Mouse (Mus musculus) embryo, embryonic 11.5 days (tissue): ENCODE results near the gene Slc18a2.

ENCODE experiments used
- DNase-seq: peaks from one replicate; pipeline ENCODE4 v3.0.0-alpha.2; 2012; ENCODE audit warnings: low read depth, low spot score

Slc18a2 gene

GRCm38 (mm10) chr19:59276354-59276753 is 15.7 kb downstream of the Slc18a2 start:
- DNase-seq = no peak

DNA sequence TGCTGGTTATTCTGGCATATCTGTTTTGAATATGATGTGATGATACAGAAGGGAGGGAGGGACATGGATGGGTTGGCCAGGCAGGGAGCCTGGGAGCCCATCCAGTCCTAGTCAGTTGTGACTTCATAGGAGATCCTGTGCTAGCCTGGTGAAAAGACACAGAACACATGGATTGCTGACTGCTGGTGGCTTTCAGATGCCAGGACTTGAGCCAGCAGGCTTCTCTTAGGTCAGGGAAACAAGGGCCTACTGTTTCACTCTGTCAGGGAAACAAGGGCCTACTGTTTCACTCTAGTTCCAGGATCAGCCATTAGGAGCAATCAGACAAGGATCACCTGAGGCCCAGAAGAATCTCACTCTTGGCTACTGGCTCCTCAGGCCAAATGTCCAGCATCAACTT is 20.1 kb downstream of the Slc18a2 start:
- DNase-seq = no peak

- DNase-seq = no peak
These were observed 21.3 kb downstream of the Slc18a2 start for GRCm38 (mm10) chr19:59282001-59282400.

- no peak for DNase-seq
These were observed 28.3 kb downstream of the Slc18a2 start for GRCm38 (mm10) chr19:59289042-59289441.

- no peak for DNase-seq
These were observed 29.1 kb downstream of the Slc18a2 start for GRCm38 (mm10) chr19:59289811-59290210.

- DNase-seq = no peak
These were observed 31.6 kb downstream of the Slc18a2 start for GRCm38 (mm10) chr19:59292183-59292839.

- no peak for DNase-seq
These were observed 54.6 kb downstream of the Slc18a2 start for GRCm38 (mm10) chr19:59315308-59315707.

DNA sequence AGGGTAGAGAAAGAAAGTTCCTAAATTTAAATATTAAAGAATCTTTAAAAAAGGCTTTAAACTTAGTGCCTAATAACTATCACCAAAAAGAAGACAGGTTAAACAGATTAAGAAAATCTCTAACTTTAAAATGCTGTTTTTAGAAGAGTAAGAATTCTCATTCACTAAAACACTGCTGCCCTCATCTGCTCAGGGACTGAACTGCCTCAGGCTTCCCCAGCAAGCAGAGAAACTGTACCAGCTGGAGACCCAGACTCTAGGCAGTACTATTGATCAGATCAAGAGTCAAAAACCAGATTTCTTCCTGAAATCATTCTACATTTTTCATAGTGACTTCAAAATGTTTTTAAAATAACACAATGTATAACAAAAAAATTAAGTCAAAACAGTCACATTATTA is 55.9 kb downstream of the Slc18a2 start:
- peak; percentile 2 for DNase-seq

DNA sequence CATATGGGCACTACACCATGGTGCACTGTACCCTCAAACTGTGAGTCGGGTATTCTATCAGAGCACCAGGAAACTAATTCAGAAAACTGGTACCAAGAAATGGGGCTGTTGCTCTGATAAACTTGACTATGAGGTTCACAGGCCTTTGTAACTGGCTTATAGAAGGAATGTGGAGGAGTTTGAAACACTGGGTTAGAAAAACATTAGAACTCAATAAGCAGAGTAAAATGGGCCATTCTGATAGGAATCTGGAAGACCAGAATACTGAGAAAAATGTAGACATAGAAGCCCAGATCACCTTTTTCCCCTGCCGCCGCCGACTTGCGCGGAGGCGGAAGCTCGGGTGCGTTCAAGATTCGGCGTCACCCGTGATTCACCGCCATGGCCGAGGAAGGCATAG is 61.3 kb downstream of the Slc18a2 start, which contains the start of gene Rps12-ps3:
Gene Rps12-ps3 (plus strand): TSS at position 301 of the 400 bp plus-strand sequence.
- DNase-seq = no peak

DNA sequence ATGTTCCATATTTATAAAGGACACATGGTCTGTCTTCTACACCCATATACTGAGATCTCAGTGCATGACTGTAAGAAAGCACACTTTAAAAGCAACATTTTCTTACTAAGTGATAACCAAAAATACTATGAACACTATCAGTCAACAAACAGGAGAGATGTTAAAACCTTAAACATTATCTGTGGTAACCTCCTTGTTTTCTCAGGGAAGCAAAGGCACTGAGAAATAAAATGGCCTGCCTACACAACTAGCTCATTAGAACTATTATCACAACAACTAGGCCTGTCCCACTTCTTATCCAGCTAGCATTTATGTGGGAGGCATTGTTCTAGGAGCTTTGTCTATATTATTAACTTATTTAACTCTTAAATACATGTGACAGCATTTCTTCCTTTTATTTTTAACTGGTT is 70.1 kb downstream of the Slc18a2 start:
- DNase-seq = no peak

- DNase-seq = no peak
These were observed 76.0 kb downstream of the Slc18a2 start for GRCm38 (mm10) chr19:59336655-59337054.

- no peak for DNase-seq
These were observed 77.4 kb downstream of the Slc18a2 start for GRCm38 (mm10) chr19:59337872-59338681.

GRCm38 (mm10) chr19:59339908-59340307 is 79.2 kb downstream of the Slc18a2 start:
- no peak for DNase-seq

GRCm38 (mm10) chr19:59342964-59343363 is 82.3 kb downstream of the Slc18a2 start:
- no peak for DNase-seq

DNA sequence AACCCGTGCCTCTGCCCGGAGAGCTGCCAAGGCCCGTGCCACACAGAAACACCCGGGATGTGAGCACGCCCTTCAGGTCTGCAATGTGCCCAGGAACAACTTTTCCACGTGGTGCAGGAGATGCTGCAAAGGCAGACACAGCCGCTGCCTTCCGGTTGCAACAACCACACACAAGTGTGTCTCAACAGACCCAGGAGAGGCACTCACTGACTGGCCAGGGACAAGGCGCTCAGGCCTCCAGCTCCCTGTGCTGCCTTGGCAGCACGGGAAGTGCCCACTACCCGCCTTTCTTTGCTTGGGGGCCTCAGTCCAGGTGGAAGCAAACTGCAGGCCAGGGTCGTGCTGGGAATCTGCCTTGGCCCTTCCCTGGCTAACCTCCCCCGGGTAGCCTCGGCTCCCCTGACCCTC is 83.6 kb downstream of the Slc18a2 start:
- DNase-seq = no peak

- no peak for DNase-seq
These were observed 84.5 kb downstream of the Slc18a2 start for GRCm38 (mm10) chr19:59345081-59345657.
